Mouse (Mus musculus) MEL (cell line): ENCODE measurements around the gene Nup35. TPM values are rescaled to one million over a fixed set of nuclear protein-coding genes. Genes with fewer than 3 reads are reported as not detected.
A peak's percentile ranks its signal among the peaks of the same experiment; 100 is the strongest.

Source experiments
- DNase-seq: peaks from one replicate; pipeline ENCODE4 v3.0.0; 2011; ENCODE audit warnings: low read depth, low spot score
- H3K27ac ChIP-seq: 2 replicates; pipeline ENCODE4 v1.5.1; 2012; ENCODE audit warnings: low read depth, mild to moderate bottlenecking, control low read depth, low read length, moderate library complexity; ENCODE audit not compliant: control insufficient read depth
- H3K27me3 ChIP-seq, 2 experiments: fragments of 150-350 bp in 1 of 2; sonication (generic) in 1 of 2; 2 replicates each; pipeline ENCODE4 v1.6.1; 2012; ENCODE audit warnings: low read length in 2 of 2, mild to moderate bottlenecking in 2 of 2, improper control_type of control experiment in 1 of 2, moderate library complexity in 1 of 2; ENCODE audit not compliant: insufficient read depth in 2 of 2, control insufficient read depth in 1 of 2
- H3K36me3 ChIP-seq, 2 experiments: 2 replicates each; pipeline ENCODE4 v1.6.1; 2012 to 2014; ENCODE audit warnings: low read length in 2 of 2, improper control_type of control experiment in 1 of 2, inconsistent platforms in 1 of 2, mild to moderate bottlenecking in 1 of 2; ENCODE audit not compliant: insufficient read depth in 2 of 2, control insufficient read depth in 1 of 2
- H3K4me1 ChIP-seq, 2 experiments: fragments of 150-350 bp in 1 of 2; sonication (generic) in 1 of 2; 2 replicates each; pipeline ENCODE4 v1.6.1; 2012; ENCODE audit warnings: low read length in 2 of 2, improper control_type of control experiment in 1 of 2, mild to moderate bottlenecking in 1 of 2; ENCODE audit not compliant: insufficient read depth in 2 of 2, control insufficient read depth in 1 of 2
- H3K4me3 ChIP-seq, 2 experiments: fragments of 150-350 bp in 1 of 2; sonication (generic) in 1 of 2; 2 replicates each; pipeline ENCODE4 v1.5.1; 2012; ENCODE audit warnings: low read depth in 2 of 2, low read length in 2 of 2, mild to moderate bottlenecking in 2 of 2, moderate library complexity in 2 of 2, control low read depth in 1 of 2, improper control_type of control experiment in 1 of 2; ENCODE audit not compliant: control insufficient read depth in 1 of 2, insufficient read depth in 1 of 2
- H3K79me2 ChIP-seq: 2 replicates; pipeline ENCODE4 v1.6.1; 2012; ENCODE audit warnings: mild to moderate bottlenecking, low read length, moderate library complexity; ENCODE audit not compliant: control insufficient read depth, poor library complexity, insufficient read depth
- H3K9ac ChIP-seq: 2 replicates; pipeline ENCODE4 v1.6.1; 2012; ENCODE audit warnings: low read depth, mild to moderate bottlenecking, control low read depth, low read length, moderate library complexity; ENCODE audit not compliant: control insufficient read depth, poor library complexity, severe bottlenecking
- H3K9me3 ChIP-seq: fragments of 150-350 bp; sonication (generic); replicated peaks from 2 replicates; pipeline ENCODE4 v1.6.1; 2012; ENCODE audit warnings: mild to moderate bottlenecking, low read length, improper control_type of control experiment, moderate library complexity; ENCODE audit not compliant: insufficient read depth
- BHLHE40 ChIP-seq: IDR thresholded peaks from 2 replicates; pipeline ENCODE4 v1.6.1; 2012; ENCODE audit warnings: low read depth, mild to moderate bottlenecking, inconsistent platforms, low read length, improper control_type of control experiment, borderline replicate concordance
- CHD2 ChIP-seq: IDR thresholded peaks from 2 replicates; pipeline ENCODE4 v1.6.1; 2011; ENCODE audit warnings: low read length, improper control_type of control experiment
- CTCF ChIP-seq, 3 experiments: IDR thresholded peaks in 2 of 3; conservative IDR thresholded peaks in 1 of 3; 2 replicates each; pipeline ENCODE4 v1.5.1; 2011 to 2012; ENCODE audit warnings: low read length in 3 of 3, low read depth in 2 of 3, mild to moderate bottlenecking in 2 of 3, improper control_type of control experiment in 1 of 3, inconsistent platforms in 1 of 3, mixed read lengths in 1 of 3, moderate library complexity in 1 of 3; ENCODE audit not compliant: control insufficient read depth in 1 of 3, insufficient read depth in 1 of 3, poor library complexity in 1 of 3, severe bottlenecking in 1 of 3
- E2F4 ChIP-seq: IDR thresholded peaks from 2 replicates; pipeline ENCODE4 v1.6.1; 2011; ENCODE audit warnings: low read depth, low read length, improper control_type of control experiment, borderline replicate concordance
- ELF1 ChIP-seq: IDR thresholded peaks from 2 replicates; pipeline ENCODE4 v1.6.1; 2014; ENCODE audit warnings: low read depth, mild to moderate bottlenecking, inconsistent platforms, low read length, improper control_type of control experiment, moderate library complexity
- EP300 ChIP-seq, 2 experiments: IDR thresholded peaks; 2 replicates each; pipeline ENCODE4 v1.6.1; 2011; ENCODE audit warnings: improper control_type of control experiment in 2 of 2, low read length in 2 of 2, low read depth in 1 of 2, mild to moderate bottlenecking in 1 of 2
- ETS1 ChIP-seq: IDR thresholded peaks from 2 replicates; pipeline ENCODE4 v1.6.1; 2012; ENCODE audit warnings: low read depth, mild to moderate bottlenecking, inconsistent platforms, low read length, improper control_type of control experiment, moderate library complexity
- GABPA ChIP-seq: IDR thresholded peaks from 2 replicates; pipeline ENCODE4 v1.6.1; 2012; ENCODE audit warnings: low read depth, mild to moderate bottlenecking, inconsistent platforms, low read length, improper control_type of control experiment, moderate library complexity
- HCFC1 ChIP-seq: IDR thresholded peaks from 2 replicates; pipeline ENCODE4 v1.6.1; 2012; ENCODE audit warnings: low read depth, mild to moderate bottlenecking, inconsistent platforms, low read length, improper control_type of control experiment, moderate library complexity
- JUND ChIP-seq: IDR thresholded peaks from 2 replicates; pipeline ENCODE4 v1.6.1; 2011; ENCODE audit warnings: low read depth, mild to moderate bottlenecking, improper control_type of control experiment, low read length
- MAFK ChIP-seq: IDR thresholded peaks from 2 replicates; pipeline ENCODE4 v1.6.1; 2011; ENCODE audit warnings: low read depth, mild to moderate bottlenecking, low read length, improper control_type of control experiment, borderline replicate concordance
- MAX ChIP-seq: IDR thresholded peaks from 2 replicates; pipeline ENCODE4 v1.6.1; 2011; ENCODE audit warnings: low read length, improper control_type of control experiment
- MAZ ChIP-seq: IDR thresholded peaks from 2 replicates; pipeline ENCODE4 v1.6.1; 2012; ENCODE audit warnings: low read depth, mild to moderate bottlenecking, inconsistent platforms, low read length, improper control_type of control experiment
- MXI1 ChIP-seq: IDR thresholded peaks from 2 replicates; pipeline ENCODE4 v1.6.1; 2011; ENCODE audit warnings: mild to moderate bottlenecking, low read depth, low read length, improper control_type of control experiment
- MYB ChIP-seq: IDR thresholded peaks from 2 replicates; pipeline ENCODE4 v1.6.1; 2011; ENCODE audit warnings: mild to moderate bottlenecking, low read depth, low read length, improper control_type of control experiment
- MYC ChIP-seq: IDR thresholded peaks from 2 replicates; pipeline ENCODE4 v1.6.1; 2011; ENCODE audit warnings: low read depth, mild to moderate bottlenecking, low read length, improper control_type of control experiment, moderate library complexity
- NELFE ChIP-seq: IDR thresholded peaks from 2 replicates; pipeline ENCODE4 v1.6.1; 2011; ENCODE audit warnings: low read depth, low read length, improper control_type of control experiment
- NRF1 ChIP-seq: IDR thresholded peaks from 2 replicates; pipeline ENCODE4 v1.6.1; 2014; ENCODE audit warnings: low read depth, mild to moderate bottlenecking, inconsistent platforms, low read length, improper control_type of control experiment, moderate library complexity; ENCODE audit not compliant: poor library complexity, insufficient read depth, severe bottlenecking
- POLR2A ChIP-seq, 2 experiments: IDR thresholded peaks; 2 replicates each; pipeline ENCODE4 v1.6.1; 2011 to 2012; ENCODE audit warnings: low read length in 2 of 2, mild to moderate bottlenecking in 2 of 2, control low read depth in 1 of 2, improper control_type of control experiment in 1 of 2, low read depth in 1 of 2, moderate library complexity in 1 of 2; ENCODE audit not compliant: control insufficient read depth in 1 of 2, insufficient read depth in 1 of 2, poor library complexity in 1 of 2
- POLR2AphosphoS5 ChIP-seq: IDR thresholded peaks from 2 replicates; pipeline ENCODE4 v1.6.1; 2012; ENCODE audit warnings: low read depth, borderline replicate concordance, mild to moderate bottlenecking, inconsistent platforms, low read length, moderate library complexity, mixed read lengths
- RAD21 ChIP-seq: IDR thresholded peaks from 2 replicates; pipeline ENCODE4 v1.6.1; 2011; ENCODE audit warnings: mild to moderate bottlenecking, low read depth, low read length, improper control_type of control experiment
- SIN3A ChIP-seq: IDR thresholded peaks from 2 replicates; pipeline ENCODE4 v1.6.1; 2012; ENCODE audit warnings: low read length, improper control_type of control experiment, inconsistent platforms
- SMC3 ChIP-seq: IDR thresholded peaks from 2 replicates; pipeline ENCODE4 v1.6.1; 2011; ENCODE audit warnings: low read depth, low read length, improper control_type of control experiment
- TAL1 ChIP-seq: IDR thresholded peaks from 2 replicates; pipeline ENCODE4 v1.6.1; 2012; ENCODE audit warnings: mild to moderate bottlenecking, inconsistent platforms, low read length, moderate library complexity, mixed read lengths
- TBP ChIP-seq: IDR thresholded peaks from 2 replicates; pipeline ENCODE4 v1.8.0; 2011; ENCODE audit warnings: low read depth, low read length, improper control_type of control experiment
- USF2 ChIP-seq, 2 experiments: IDR thresholded peaks; 2 replicates each; pipeline ENCODE4 v1.6.1; 2011 to 2012; ENCODE audit warnings: improper control_type of control experiment in 2 of 2, low read length in 2 of 2, borderline replicate concordance in 1 of 2, inconsistent platforms in 1 of 2, low read depth in 1 of 2, mild to moderate bottlenecking in 1 of 2; ENCODE audit not compliant: insufficient read depth in 1 of 2
- ZKSCAN1 ChIP-seq: IDR thresholded peaks from 2 replicates; pipeline ENCODE4 v1.6.1; 2012; ENCODE audit warnings: low read depth, mild to moderate bottlenecking, inconsistent platforms, low read length, improper control_type of control experiment, moderate library complexity
- ZMIZ1 ChIP-seq: IDR thresholded peaks from 2 replicates; pipeline ENCODE4 v1.6.1; 2012; ENCODE audit warnings: low read depth, mild to moderate bottlenecking, inconsistent platforms, low read length, improper control_type of control experiment, moderate library complexity
- ZNF384 ChIP-seq: IDR thresholded peaks from 2 replicates; pipeline ENCODE4 v1.6.1; 2012; ENCODE audit warnings: low read depth, mild to moderate bottlenecking, inconsistent platforms, low read length, improper control_type of control experiment
- polyA plus RNA-seq, 2 experiments: library from polyadenylated mRNA; stranded (reverse) in 1 of 2; unstranded in 1 of 2; fragments of >175 nt in 1 of 2; fragments of >200 nt in 1 of 2; gene quantifications; 2 replicates each; pipeline versions ENCODE4 v1.2.1 to v1.2.4; 2012; ENCODE audit warnings: low replicate concordance in 2 of 2, low read depth in 1 of 2; ENCODE audit not compliant: insufficient read length in 2 of 2, insufficient read depth in 1 of 2, missing spikeins in 1 of 2
- total RNA-seq: library from RNA; depleted of rRNA; stranded (reverse); fragments of 300-350 nt; gene quantifications from 2 replicates; pipeline ENCODE4 v1.2.3, GENCODE M21; 2012

Nup35 gene
- total and polyA plus RNA-seq, 3 experiments = 36.1 to 51.5 TPM; not detected in 1

GRCm38 (mm10) chr2:80661414-80661813, 44.4 kb downstream of the Nup35 start:
- Histone ChIP-seq H3K27me3 (no peaks in the 10 kb centered on the region), H3K9ac (no peak overlapping the region), H3K4me3 (no peak overlapping the region), H3K79me2 (no peaks in the 10 kb centered on the region), H3K9me3 (no peaks in the 10 kb centered on the region), H3K4me1 (peaks cover 0 to 4% of the 10 kb centered on the region in 2 experiments; a peak in 2 of 4 replicates), H3K27ac (no peak overlapping the region), H3K36me3 (peaks cover 0 to 29% of the 10 kb centered on the region in 2 experiments; a peak in 3 of 4 replicates)
- DNase-seq = peak; percentile 54
- TF ChIP-seq RAD21 (peak; percentile 3; the same call in 1 of the 2 replicates), POLR2A (IDR thresholded peaks at IDR 0.05; ENCODE audit: control insufficient read depth in 1 of 2, insufficient read depth in 1 of 2, low read depth in 1 of 2, low read length in 2 of 2, poor library complexity in 1 of 2) (no peak), MYC (no peak), SMC3 (peak; percentile 30; the same call in 1 of the 2 replicates), CHD2 (no peak), ZNF384 (peak; percentile 61), NELFE (no peak), SIN3A (no peak), MAX (no peak), POLR2AphosphoS5 (no peak), TAL1 (no peak), MYB (no peak), ZKSCAN1 (no peak), MAFK (no peak), MXI1 (no peak; the same call in 1 of the 2 replicates), ELF1 (no peak), TBP (no peak), ETS1 (0 out of 2 replicates have a peak, but pooled peaks have one; percentile 22), GABPA (no peak), MAZ (no peak), EP300 (IDR thresholded peaks at IDR 0.05; ENCODE audit: low read depth in 1 of 2, low read length in 2 of 2) (no peak), HCFC1 (no peak), JUND (no peak), CTCF (IDR thresholded peaks at IDR 0.05 in 2 of 3, conservative IDR thresholded peaks at IDR 0.05 in 1 of 3; ENCODE audit: control insufficient read depth in 1 of 3, insufficient read depth in 1 of 3, low read depth in 2 of 3, low read length in 3 of 3, poor library complexity in 1 of 3, severe bottlenecking in 1 of 3) (peak in 1 of 3 experiments; percentile 34; a peak in 3 of 6 replicates), NRF1 (no peak), E2F4 (no peak), BHLHE40 (no peak), ZMIZ1 (no peak), USF2 (IDR thresholded peaks at IDR 0.05; ENCODE audit: borderline replicate concordance in 1 of 2, insufficient read depth in 1 of 2, low read depth in 1 of 2, low read length in 2 of 2) (no peak)
